Mouse (Mus musculus) testis, adult 10 weeks (tissue): ENCODE measurements around the gene Gadl1. TPM values are rescaled to one million over a fixed set of nuclear protein-coding genes. Genes with fewer than 3 reads are reported as not detected.

ENCODE experiments used
- polyA plus RNA-seq: library from polyadenylated mRNA; stranded (reverse); fragments of 350-450 nt; fragmentation: Illumina TruSeq; extraction: RNeasy Lipid Tissue Mini Kit (QIAGEN cat#74804); gene quantifications from one replicate; pipeline ENCODE4 v1.2.3, GENCODE M21; 2014; ENCODE audit warnings: low read depth, low replicate concordance

Gadl1 gene
- 4.4 TPM for polyA plus RNA-seq

DNA sequence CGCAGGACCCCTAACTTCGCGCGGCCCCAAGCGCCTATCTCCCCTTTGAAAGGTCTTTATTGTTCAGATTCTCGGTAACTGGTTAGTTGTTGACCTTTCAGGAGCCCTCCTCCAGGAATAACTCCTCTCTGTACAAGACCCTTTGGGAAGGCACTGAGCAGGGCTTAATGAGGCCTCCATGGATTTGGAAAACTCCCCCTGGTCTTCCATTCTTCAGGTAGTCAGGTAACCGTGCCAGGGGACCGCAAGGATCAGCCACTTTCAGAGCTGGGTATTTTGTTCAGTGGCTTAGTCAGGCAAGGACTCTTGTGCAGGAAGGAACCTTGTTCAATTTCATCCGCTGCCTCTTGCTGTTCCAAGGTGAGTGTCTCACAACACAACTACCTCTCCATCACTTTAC lies at the start of gene Gadl1:
Gadl1 (plus strand) TSS at position 301 of the 400 bp plus-strand sequence.

